Mouse (Mus musculus) small intestine, adult 2 months (tissue): ENCODE results near the gene Plekhh1.

ENCODE experiments used
- CTCF ChIP-seq: fragments of 200-500 bp; IDR thresholded peaks from 2 replicates; pipeline ENCODE4 v1.5.1; 2012; ENCODE audit warnings: low read depth, mild to moderate bottlenecking, control low read depth, inconsistent platforms, low read length, moderate library complexity, mixed read lengths; ENCODE audit not compliant: insufficient replicate concordance, insufficient read length; ENCODE audit errors: extremely low read depth
- POLR2A ChIP-seq: fragments of 200-500 bp; IDR thresholded peaks from 2 replicates; pipeline ENCODE4 v1.6.1; 2012; ENCODE audit warnings: low read depth, mild to moderate bottlenecking, control low read depth, inconsistent platforms, low read length, moderate library complexity

DNA sequence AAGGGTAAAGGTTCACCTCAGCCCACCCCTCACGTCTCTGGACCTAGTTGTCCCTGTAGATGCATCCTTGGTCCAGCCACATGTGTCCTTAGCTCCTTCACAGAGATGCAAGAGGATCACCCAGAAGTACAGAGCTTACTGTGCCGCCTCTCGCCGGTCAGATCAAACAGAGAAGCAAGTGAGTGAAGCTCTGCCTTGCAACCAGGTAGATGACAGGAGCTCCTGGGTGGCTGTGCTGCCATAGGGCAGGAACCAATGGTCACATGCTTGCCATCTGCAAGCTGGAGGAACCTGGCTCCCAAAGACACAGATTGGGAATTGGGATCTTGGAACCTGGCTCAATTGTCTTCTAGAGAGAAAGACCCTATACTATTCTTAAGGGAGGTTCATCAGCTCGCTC is 23.5 kb upstream of the Plekhh1 start:
- TF ChIP-seq POLR2A, result no peak
- TF ChIP-seq CTCF, result no peak
